Mouse (Mus musculus): Measurements from ENCODE around the gene B3gnt7. TPM values are rescaled to one million over a fixed set of nuclear protein-coding genes. Genes with fewer than 3 reads are reported as not detected.
A peak's percentile ranks its signal among the peaks of the same experiment; 100 is the strongest.

B3gnt7 gene
- polyA plus RNA-seq, 1 experiment from 2014 or later = 6.2 TPM

- 89% methylated on average over 1 of the region's 1 CpGs for WGBS
- no peak for DNase-seq (ENCODE audit: low spot score)
- Histone ChIP-seq H3K4me1 (no peaks in the 10 kb centered on the region), H3K27ac (replicated peaks) (no peak overlapping the region), H3K27me3 (replicated peaks; ENCODE audit: low read depth, poor library complexity, severe bottlenecking) (no peaks in the 10 kb centered on the region), H3K36me3 (replicated peaks) (peaks cover 99% of the 10 kb centered on the region), H3K9me3 (no peaks in the 10 kb centered on the region), H3K4me3 (no peak overlapping the region)
These were observed 47.1 kb downstream of the B3gnt7 start for GRCm38 (mm10) chr1:86349696-86350095.

- WGBS = 86% methylated on average over 8 of the region's 8 CpGs
- Histone ChIP-seq H3K27ac (replicated peaks) (no peak overlapping the region), H3K4me3 (no peak overlapping the region), H3K36me3 (replicated peaks) (peaks cover 100% of the 10 kb centered on the region), H3K27me3 (replicated peaks; ENCODE audit: low read depth, poor library complexity, severe bottlenecking) (no peaks in the 10 kb centered on the region), H3K4me1 (no peaks in the 10 kb centered on the region), H3K9me3 (no peaks in the 10 kb centered on the region)
- DNase-seq (ENCODE audit: low spot score) = no peak
These were observed 47.9 kb downstream of the B3gnt7 start for GRCm38 (mm10) chr1:86350576-86350975.

GRCm38 (mm10) chr1:86354186-86354585 is 51.6 kb downstream of the B3gnt7 start:
- WGBS = 88% methylated on average over 2 of the region's 2 CpGs
- H3K4me1 ChIP-seq = peaks cover 14% of the 10 kb centered on the region
- no peak for DNase-seq (ENCODE audit: low spot score)
- H3K27ac ChIP-seq (replicated peaks) = no peak overlapping the region
- no peak overlapping the region for H3K4me3 ChIP-seq
- no peaks in the 10 kb centered on the region for H3K9me3 ChIP-seq
- H3K27me3 ChIP-seq (replicated peaks; ENCODE audit: low read depth, poor library complexity, severe bottlenecking) = no peaks in the 10 kb centered on the region
- peaks cover 90% of the 10 kb centered on the region for H3K36me3 ChIP-seq (replicated peaks)

Small RNA genes within 50 kb of the gene (microRNA-seq; reads per million reads assigned to microRNA genes)
- gene mmu-mir-3535 = 72.9 reads per million, percentile 45 among the genes with 10 or more reads in this experiment

Other genes with a start within 250 kb of the B3gnt7 start
- gene Psmd1, start 238.4 kb upstream of the B3gnt7 start, polyA plus RNA-seq (2016; fragmentation: Nextera tagmentation; extraction: Ambion mirVana) = 228 and 231 TPM in 2 replicates
- gene Htr2b, start 190.9 kb upstream of the B3gnt7 start, polyA plus RNA-seq (2016; fragmentation: Nextera tagmentation; extraction: Ambion mirVana) = 0.18 and 0.71 TPM in 2 replicates
- 0.44 TPM in 1 of 2 replicates, not detected in the other for gene Gm21972, start 169.2 kb upstream of the B3gnt7 start, polyA plus RNA-seq (2016; fragmentation: Nextera tagmentation; extraction: Ambion mirVana)
- gene Armc9, start 148.1 kb upstream of the B3gnt7 start, polyA plus RNA-seq (2016; fragmentation: Nextera tagmentation; extraction: Ambion mirVana) = 35.8 and 37.6 TPM in 2 replicates
- 625 and 641 TPM in 2 replicates for gene Ncl, start 56.6 kb downstream of the B3gnt7 start, polyA plus RNA-seq (2016; fragmentation: Nextera tagmentation; extraction: Ambion mirVana)
- 0.24 TPM in 1 of 2 replicates, not detected in the other for gene Nmur1, start 123.4 kb downstream of the B3gnt7 start, polyA plus RNA-seq (2016; fragmentation: Nextera tagmentation; extraction: Ambion mirVana)
- gene Tex44, start 123.5 kb downstream of the B3gnt7 start, polyA plus RNA-seq (2016; fragmentation: Nextera tagmentation; extraction: Ambion mirVana) = not detected in 2 replicates
- gene Ptma, start 223.9 kb downstream of the B3gnt7 start, polyA plus RNA-seq (2016; fragmentation: Nextera tagmentation; extraction: Ambion mirVana) = 3,352 and 3,592 TPM in 2 replicates

Measured in embryonic facial prominence, embryonic 10.5 days (tissue).